Mouse (Mus musculus) bone marrow, adult 2 months (tissue): ENCODE data around the gene Hoxd3. TPM values are rescaled to one million over a fixed set of nuclear protein-coding genes. Genes with fewer than 3 reads are reported as not detected.

Experiments
- H3K27ac ChIP-seq: fragments of 200-500 bp; 2 replicates; pipeline ENCODE4 v1.5.1; 2012; ENCODE audit warnings: low read depth, mild to moderate bottlenecking, control low read depth, inconsistent platforms, low read length; ENCODE audit not compliant: control insufficient read depth, poor library complexity, insufficient read depth
- H3K4me1 ChIP-seq: fragments of 200-500 bp; 2 replicates; pipeline ENCODE4 v1.6.1; 2011; ENCODE audit warnings: low read length; ENCODE audit not compliant: control insufficient read depth, insufficient read depth
- H3K4me3 ChIP-seq: fragments of 200-500 bp; replicated peaks from 2 replicates; pipeline ENCODE3; 2011; ENCODE audit warnings: mild to moderate bottlenecking, low read depth, low read length, control low read depth; ENCODE audit not compliant: control insufficient read depth
- CTCF ChIP-seq: fragments of 200-500 bp; IDR thresholded peaks from 2 replicates; pipeline ENCODE4 v1.5.1; 2011; ENCODE audit warnings: low read length, control low read depth; ENCODE audit not compliant: control insufficient read depth, insufficient read depth
- POLR2A ChIP-seq: fragments of 200-500 bp; IDR thresholded peaks from 2 replicates; pipeline ENCODE4 v1.6.1; 2011; ENCODE audit warnings: low read depth, mild to moderate bottlenecking, control low read depth, low read length, borderline replicate concordance; ENCODE audit not compliant: control insufficient read depth
- WGBS: fragments of 180-500 bp; shearing (Covaris S2); methylation state at CpG from one replicate; pipeline ENCODE4 v1.1.7; 2018; 5-methylcytosine and 5-hydroxymethylcytosine counted together
- polyA plus RNA-seq: library from polyadenylated mRNA; stranded (reverse); fragments of >200 nt; gene quantifications from 2 replicates; pipeline ENCODE4 v1.2.4, GENCODE M21; 2011; ENCODE audit warnings: low replicate concordance; ENCODE audit not compliant: missing spikeins, insufficient read depth, insufficient read length

Hoxd3 gene
- polyA plus RNA-seq, 1 experiment = not detected

DNA sequence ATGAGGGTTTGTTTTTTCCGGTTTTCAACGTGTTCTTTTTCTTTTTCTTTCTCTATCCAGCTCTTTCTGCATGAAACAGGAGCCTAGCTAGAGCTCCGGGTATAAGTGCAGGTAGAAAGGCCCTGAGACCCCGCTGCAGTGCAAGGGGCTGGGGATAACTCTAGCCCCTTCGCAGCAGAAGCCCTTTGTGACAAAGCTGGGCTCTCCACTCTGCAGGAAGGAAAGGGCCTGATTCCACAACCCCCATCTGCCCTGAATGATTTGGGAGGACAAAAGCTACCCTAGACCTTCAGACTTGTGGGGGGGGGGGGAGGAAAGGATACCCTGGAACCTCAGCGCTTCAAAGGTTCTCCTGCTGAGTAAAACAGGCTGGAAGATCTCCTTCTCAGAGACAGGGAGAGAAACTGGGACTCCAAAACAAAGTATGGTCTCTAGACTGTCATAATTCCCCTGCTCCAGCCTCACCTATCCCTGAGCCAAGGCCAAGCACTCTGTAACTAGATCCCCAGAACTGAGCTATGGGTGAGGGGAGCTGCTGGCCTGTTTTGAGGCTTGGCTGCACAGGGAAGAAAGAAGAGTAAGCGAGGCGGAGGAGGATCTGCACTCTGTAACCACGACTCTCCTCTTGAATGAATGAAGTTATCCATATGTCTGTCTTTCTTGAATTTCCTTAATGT is 35.2 kb upstream of the Hoxd3 start:
- Histone ChIP-seq H3K27ac (no peak overlapping the region), H3K4me1 (no peaks in the 10 kb centered on the region), H3K4me3 (no peak overlapping the region)
- TF ChIP-seq POLR2A (no peak), CTCF (no peak)
- 14% methylated on average over 9 of the region's 9 CpGs for WGBS

- Histone ChIP-seq H3K4me1 (no peaks in the 10 kb centered on the region), H3K27ac (no peak overlapping the region), H3K4me3 (no peak overlapping the region)
- no peak for TF ChIP-seq POLR2A
- no peak for TF ChIP-seq CTCF
- 43% methylated on average over 2 of the region's 2 CpGs for WGBS
Measured at GRCm38 (mm10) chr2:74677106-74677505, 34.6 kb upstream of the Hoxd3 start.

DNA sequence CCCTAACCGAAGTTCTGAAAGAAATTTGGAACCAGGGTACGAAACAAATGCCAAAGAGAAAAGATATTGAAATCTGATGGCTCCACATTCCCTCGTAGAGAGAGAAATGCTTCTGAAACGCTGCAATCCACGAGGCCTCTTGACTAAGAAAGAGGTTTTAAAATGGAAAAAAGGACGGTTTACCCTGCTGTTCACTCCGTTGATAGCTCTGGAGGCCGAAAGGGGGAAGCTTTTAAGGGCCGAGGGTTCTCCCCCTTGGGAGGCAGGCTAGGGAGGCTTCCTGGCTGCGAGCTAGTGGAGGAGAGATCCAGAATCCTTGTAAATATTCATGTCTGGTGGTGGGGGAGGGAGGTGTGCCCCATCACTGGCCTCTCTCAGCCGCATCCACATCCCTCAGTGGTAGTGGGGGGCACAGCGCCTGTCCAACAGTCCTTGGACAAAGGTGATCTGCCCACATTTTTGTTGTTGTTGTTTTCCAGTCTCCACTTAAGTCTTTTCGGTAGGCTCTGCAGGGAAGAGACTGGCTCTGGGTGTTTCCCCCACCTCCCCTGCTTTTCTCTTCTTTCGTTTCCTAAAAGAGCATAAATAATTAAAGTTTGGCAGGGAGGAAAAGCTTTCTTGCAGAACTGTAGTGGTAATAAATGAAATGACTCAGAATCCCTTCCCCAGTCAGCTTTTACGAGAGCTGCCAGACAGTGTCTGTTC is 32.7 kb upstream of the Hoxd3 start, which contains the start of gene Hoxd11:
Gene Hoxd11 (plus strand): TSS at position 667 of the 705 bp plus-strand sequence.
- 5% methylated on average over 15 of the region's 15 CpGs for WGBS

GRCm38 (mm10) chr2:74679596-74679971 is 32.1 kb upstream of the Hoxd3 start:
- TF ChIP-seq POLR2A = no peak
- no peak for TF ChIP-seq CTCF
- Histone ChIP-seq H3K4me3 (no peak overlapping the region), H3K27ac (no peak overlapping the region), H3K4me1 (no peaks in the 10 kb centered on the region)
- 4% methylated on average over 26 of the region's 26 CpGs for WGBS

More for the DNA sequence above, 32.7 kb upstream of the Hoxd3 start, which contains the start of gene Hoxd11:
- TF ChIP-seq POLR2A = no peak
- no peak for TF ChIP-seq CTCF
- Histone ChIP-seq H3K4me1 (no peaks in the 10 kb centered on the region), H3K4me3 (no peak within 1 kb of the TSS), H3K27ac (no peak within 1 kb of the TSS)

GRCm38 (mm10) chr2:74679980-74680379 is 31.7 kb upstream of the Hoxd3 start:
- no peaks in the 10 kb centered on the region for H3K4me1 ChIP-seq
- WGBS = 2% methylated on average over 23 of the region's 23 CpGs
- no peak overlapping the region for H3K4me3 ChIP-seq
- H3K27ac ChIP-seq = no peak overlapping the region
- TF ChIP-seq CTCF (no peak), POLR2A (no peak)

- no peak for TF ChIP-seq CTCF
- TF ChIP-seq POLR2A = no peak
- WGBS = 7% methylated on average over 21 of the region's 21 CpGs
- H3K27ac ChIP-seq = no peak overlapping the region
- H3K4me3 ChIP-seq = no peak overlapping the region
- no peaks in the 10 kb centered on the region for H3K4me1 ChIP-seq
Measured at GRCm38 (mm10) chr2:74680561-74681398, 30.9 kb upstream of the Hoxd3 start.

DNA sequence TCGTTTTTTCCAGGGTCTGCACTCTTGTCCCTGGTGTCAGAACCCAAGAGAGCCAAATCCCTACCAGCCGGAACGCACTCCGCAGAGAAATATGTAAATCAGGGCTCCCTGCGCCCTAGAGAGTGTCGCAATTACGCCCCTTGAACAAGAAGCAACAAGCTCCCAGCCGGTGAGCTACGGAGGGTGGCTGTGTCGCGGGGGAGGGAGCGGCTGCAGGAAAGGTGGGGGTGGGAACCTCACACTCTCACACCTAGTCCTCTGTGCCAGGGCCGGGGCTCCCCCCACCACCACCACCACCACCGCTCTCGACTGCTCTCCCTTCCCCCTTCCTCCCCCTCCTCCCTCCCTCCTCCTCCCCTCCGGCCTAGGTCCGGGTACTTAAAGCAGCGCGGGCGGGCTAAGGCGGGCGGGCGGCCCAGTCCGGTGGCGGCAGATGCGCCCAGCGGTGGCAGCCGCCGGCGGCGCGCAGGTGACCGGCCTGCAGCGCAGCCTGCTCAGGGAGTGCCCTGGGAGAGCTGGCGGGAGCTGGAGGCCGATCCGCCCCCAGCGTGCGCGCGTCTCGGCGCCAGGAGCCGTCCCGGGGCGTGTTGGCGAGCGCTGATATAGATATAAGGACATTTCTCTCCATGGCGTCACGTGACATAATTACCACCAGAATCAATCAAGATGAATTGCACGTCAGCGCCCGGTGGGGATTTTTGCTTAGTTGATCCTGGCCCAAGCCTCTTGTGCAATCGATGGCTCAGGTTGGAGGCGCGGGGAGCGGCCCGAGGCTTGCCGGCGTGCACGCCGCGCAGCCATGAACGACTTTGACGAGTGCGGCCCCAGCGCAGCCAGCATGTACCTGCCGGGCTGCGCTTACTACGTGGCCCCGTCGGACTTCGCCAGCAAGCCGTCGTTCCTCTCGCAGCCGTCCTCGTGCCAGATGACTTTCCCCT is 29.9 kb upstream of the Hoxd3 start:
- WGBS = 3% methylated on average over 78 of the region's 78 CpGs
- Histone ChIP-seq H3K27ac (peak overlapping the region; percentile 15; the same call in 1 of the 2 replicates), H3K4me1 (no peaks in the 10 kb centered on the region), H3K4me3 (no peak overlapping the region)
- no peak for TF ChIP-seq CTCF
- TF ChIP-seq POLR2A = no peak
